Mouse (Mus musculus): ENCODE measurements around the gene Blcap. TPM values are rescaled to one million over a fixed set of nuclear protein-coding genes. Genes with fewer than 3 reads are reported as not detected.
A peak's percentile ranks its signal among the peaks of the same experiment; 100 is the strongest.
"Not testable (repeated sequence)": the region's sequence is repeated elsewhere in the genome, so short reads cannot be mapped to it uniquely, and the experiment has no call there.

The Blcap gene
- polyA plus RNA-seq, 1 experiment, result 35.0 TPM

DNA sequence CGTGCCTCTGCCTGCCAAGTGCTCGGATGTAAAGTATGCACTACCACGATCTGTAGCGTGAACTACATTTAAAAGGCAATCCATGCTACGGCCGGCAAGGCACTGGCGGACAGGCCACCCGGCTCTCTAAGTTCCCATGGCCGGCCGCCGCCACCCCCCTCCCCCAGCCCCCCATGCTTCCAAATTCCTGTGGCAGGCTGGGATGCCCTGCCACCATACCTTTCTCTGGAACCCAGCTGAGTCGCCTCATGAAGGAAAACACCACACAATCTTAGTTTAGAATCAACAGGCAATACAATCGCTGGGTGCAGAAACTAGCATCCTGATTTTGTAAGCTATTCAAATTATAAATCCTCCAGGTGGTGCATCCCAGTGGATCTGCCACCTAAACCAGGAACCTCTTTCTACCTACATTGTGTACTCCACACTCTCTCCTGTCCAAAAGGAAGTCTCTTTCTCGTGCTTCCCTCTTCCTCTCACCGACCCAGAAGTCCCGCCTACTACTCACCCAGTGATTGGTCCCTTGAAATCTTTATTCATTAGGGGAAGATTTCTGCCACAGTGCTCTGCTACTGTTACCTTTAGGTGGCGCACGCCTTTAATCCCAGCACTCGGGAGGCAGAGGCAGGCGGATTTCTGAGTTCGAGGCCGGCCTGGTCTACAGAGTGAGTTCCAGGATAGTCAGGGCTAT is 25.9 kb upstream of the Blcap start:
- no peak overlapping the region for H3K27ac ChIP-seq (ENCODE audit: control insufficient read depth, insufficient read depth, low read depth, low read length)
- no peak overlapping the region for H3K4me3 ChIP-seq (ENCODE audit: control insufficient read depth, low read depth, low read length)
- H3K27me3 ChIP-seq (ENCODE audit: control insufficient read depth, insufficient read depth, low read length), result no peaks in the 10 kb centered on the region
- H3K4me1 ChIP-seq (ENCODE audit: control insufficient read depth, insufficient read depth, low read length), result peaks cover 4% of the 10 kb centered on the region
- no peaks in the 10 kb centered on the region for H3K36me3 ChIP-seq (ENCODE audit: control insufficient read depth, insufficient read depth, low read length)
- TF ChIP-seq POLR2A (IDR thresholded peaks at IDR 0.05; ENCODE audit: control insufficient read depth, low read depth, low read length) (no peak), CTCF (IDR thresholded peaks at IDR 0.05; ENCODE audit: control insufficient read depth, insufficient read depth, insufficient replicate concordance, low read depth, low read length) (no peak)

DNA sequence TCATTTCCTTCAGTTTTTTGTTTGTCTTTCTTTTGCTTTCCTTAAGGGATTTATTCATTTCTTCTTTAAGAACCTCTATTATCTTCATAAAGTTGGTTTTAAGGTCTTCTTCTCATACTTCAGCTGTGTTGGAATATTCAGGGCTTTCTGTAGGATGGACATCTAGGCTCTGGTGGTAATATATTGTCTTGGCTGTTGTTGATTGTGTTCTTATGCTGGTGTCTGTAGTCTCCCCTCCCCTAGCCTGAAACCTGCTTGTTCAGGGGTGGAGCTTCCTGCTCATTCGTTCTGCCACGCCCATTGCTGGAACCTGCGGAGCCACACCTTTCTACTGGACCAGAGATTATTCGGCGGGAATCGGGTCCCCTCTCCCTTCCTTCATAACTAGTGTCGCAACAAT is 14.3 kb upstream of the Blcap start:
- not testable (repeated sequence) for H3K27ac ChIP-seq (ENCODE audit: control insufficient read depth, insufficient read depth, low read depth, low read length); H3K27me3 ChIP-seq (ENCODE audit: control insufficient read depth, insufficient read depth, low read length); H3K36me3 ChIP-seq (ENCODE audit: control insufficient read depth, insufficient read depth, low read length); H3K4me1 ChIP-seq (ENCODE audit: control insufficient read depth, insufficient read depth, low read length); H3K4me3 ChIP-seq (ENCODE audit: control insufficient read depth, low read depth, low read length)

DNA sequence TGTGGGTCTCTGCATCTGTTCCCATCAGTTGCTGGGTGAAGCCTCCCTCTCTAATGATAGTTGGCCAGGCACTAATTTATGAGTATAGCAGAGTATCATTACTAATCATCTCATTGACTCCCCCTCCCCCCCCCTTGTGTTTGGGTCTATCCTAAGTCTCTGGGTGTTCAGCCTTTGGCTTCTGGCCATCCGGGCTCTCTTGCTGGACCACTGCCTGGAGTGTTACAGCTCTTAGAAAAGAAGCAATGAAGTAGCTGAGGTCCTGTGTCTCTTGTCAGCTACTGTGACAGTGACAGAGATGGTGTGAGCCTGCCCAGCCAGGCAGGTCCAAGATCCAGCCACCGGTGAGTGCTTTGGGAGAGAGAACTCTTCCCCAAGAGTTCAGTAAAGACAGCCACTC is 1.7 kb upstream of the Blcap start:
- Histone ChIP-seq H3K4me3 (ENCODE audit: control insufficient read depth, low read depth, low read length) (no peak overlapping the region), H3K36me3 (ENCODE audit: control insufficient read depth, insufficient read depth, low read length) (no peaks in the 10 kb centered on the region), H3K27ac (ENCODE audit: control insufficient read depth, insufficient read depth, low read depth, low read length) (no peak overlapping the region), H3K27me3 (ENCODE audit: control insufficient read depth, insufficient read depth, low read length) (no peaks in the 10 kb centered on the region), H3K4me1 (ENCODE audit: control insufficient read depth, insufficient read depth, low read length) (no peaks in the 10 kb centered on the region)
- no peak for TF ChIP-seq POLR2A (IDR thresholded peaks at IDR 0.05; ENCODE audit: control insufficient read depth, low read depth, low read length)
- TF ChIP-seq CTCF (IDR thresholded peaks at IDR 0.05; ENCODE audit: control insufficient read depth, insufficient read depth, insufficient replicate concordance, low read depth, low read length), result no peak

DNA sequence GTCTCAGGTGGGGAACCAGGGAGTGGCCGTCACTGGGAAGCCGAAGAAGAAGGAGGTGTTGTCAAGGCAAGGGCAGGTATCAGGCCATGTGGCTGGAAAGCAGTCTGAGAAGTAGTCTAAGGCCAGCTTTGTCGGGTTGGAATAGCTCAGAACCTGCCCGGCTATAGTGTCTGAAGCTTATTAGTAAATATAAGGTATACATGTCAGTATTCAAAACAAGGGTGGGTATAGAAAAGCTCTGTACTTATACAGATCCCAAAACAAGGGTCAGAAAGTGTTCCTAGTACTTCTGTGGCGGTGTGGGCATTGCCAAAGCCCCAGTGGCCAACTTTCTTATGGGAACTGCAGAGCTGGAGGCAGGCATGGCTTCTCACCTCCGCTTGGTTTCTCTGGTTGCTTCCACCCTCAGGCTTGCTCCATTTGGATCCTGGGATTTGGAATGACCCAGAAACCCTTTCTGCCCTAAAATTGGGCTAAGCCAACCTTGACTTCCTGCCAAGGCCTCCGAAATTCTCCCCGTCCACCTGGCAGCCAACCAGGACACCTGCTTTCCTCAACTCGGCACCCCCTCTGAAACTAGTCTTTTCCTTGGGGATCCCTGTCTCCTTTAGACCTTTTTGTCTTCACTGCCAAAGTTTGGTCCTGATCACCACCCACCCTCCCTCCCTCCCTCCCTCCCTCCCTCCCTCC is 1.1 kb downstream of the Blcap start:
- H3K4me3 ChIP-seq (ENCODE audit: control insufficient read depth, low read depth, low read length), result no peak overlapping the region
- H3K4me1 ChIP-seq (ENCODE audit: control insufficient read depth, insufficient read depth, low read length), result peaks cover 10% of the 10 kb centered on the region
- H3K27me3 ChIP-seq (ENCODE audit: control insufficient read depth, insufficient read depth, low read length), result no peaks in the 10 kb centered on the region
- no peak overlapping the region for H3K27ac ChIP-seq (ENCODE audit: control insufficient read depth, insufficient read depth, low read depth, low read length)
- no peak for TF ChIP-seq CTCF (IDR thresholded peaks at IDR 0.05; ENCODE audit: control insufficient read depth, insufficient read depth, insufficient replicate concordance, low read depth, low read length)
- TF ChIP-seq POLR2A (IDR thresholded peaks at IDR 0.05; ENCODE audit: control insufficient read depth, low read depth, low read length), result no peak
- H3K36me3 ChIP-seq (ENCODE audit: control insufficient read depth, insufficient read depth, low read length), result no peaks in the 10 kb centered on the region

DNA sequence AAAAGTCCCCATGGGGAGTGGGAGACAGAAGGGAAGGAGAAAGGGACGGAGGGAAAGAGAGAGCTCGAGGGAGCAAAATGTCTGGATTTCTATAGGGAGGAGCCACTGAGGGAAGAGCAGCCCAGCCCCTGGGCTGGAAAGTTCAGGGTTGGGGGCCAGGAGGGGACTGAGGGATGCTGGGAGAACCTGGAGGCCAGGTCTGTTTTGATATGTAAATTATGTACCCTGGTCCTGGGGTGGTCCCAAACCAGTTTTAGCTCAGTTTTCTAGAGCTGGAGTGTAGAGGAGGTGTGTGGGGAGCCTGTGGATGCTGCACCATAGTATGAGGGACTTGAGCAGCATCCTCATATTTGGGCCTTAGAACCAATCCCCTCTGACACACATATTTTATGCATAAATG is 2.2 kb downstream of the Blcap start:
- Histone ChIP-seq H3K27ac (ENCODE audit: control insufficient read depth, insufficient read depth, low read depth, low read length) (no peak overlapping the region), H3K4me1 (ENCODE audit: control insufficient read depth, insufficient read depth, low read length) (peaks cover 10% of the 10 kb centered on the region), H3K4me3 (ENCODE audit: control insufficient read depth, low read depth, low read length) (no peak overlapping the region), H3K27me3 (ENCODE audit: control insufficient read depth, insufficient read depth, low read length) (no peaks in the 10 kb centered on the region), H3K36me3 (ENCODE audit: control insufficient read depth, insufficient read depth, low read length) (no peaks in the 10 kb centered on the region)
- TF ChIP-seq CTCF (IDR thresholded peaks at IDR 0.05; ENCODE audit: control insufficient read depth, insufficient read depth, insufficient replicate concordance, low read depth, low read length) (no peak), POLR2A (IDR thresholded peaks at IDR 0.05; ENCODE audit: control insufficient read depth, low read depth, low read length) (no peak)

- Histone ChIP-seq H3K4me3 (ENCODE audit: control insufficient read depth, low read depth, low read length) (peak overlapping the region; percentile 97), H3K27me3 (ENCODE audit: control insufficient read depth, insufficient read depth, low read length) (no peaks in the 10 kb centered on the region), H3K36me3 (ENCODE audit: control insufficient read depth, insufficient read depth, low read length) (no peaks in the 10 kb centered on the region), H3K4me1 (ENCODE audit: control insufficient read depth, insufficient read depth, low read length) (peaks cover 10% of the 10 kb centered on the region), H3K27ac (ENCODE audit: control insufficient read depth, insufficient read depth, low read depth, low read length) (peak overlapping the region; percentile 98)
- TF ChIP-seq CTCF (IDR thresholded peaks at IDR 0.05; ENCODE audit: control insufficient read depth, insufficient read depth, insufficient replicate concordance, low read depth, low read length) (no peak), POLR2A (IDR thresholded peaks at IDR 0.05; ENCODE audit: control insufficient read depth, low read depth, low read length) (no peak; the same call in 1 of the 2 replicates)
Observed at GRCm38 (mm10) chr2:157567235-157567961, 3.7 kb downstream of the Blcap start.

DNA sequence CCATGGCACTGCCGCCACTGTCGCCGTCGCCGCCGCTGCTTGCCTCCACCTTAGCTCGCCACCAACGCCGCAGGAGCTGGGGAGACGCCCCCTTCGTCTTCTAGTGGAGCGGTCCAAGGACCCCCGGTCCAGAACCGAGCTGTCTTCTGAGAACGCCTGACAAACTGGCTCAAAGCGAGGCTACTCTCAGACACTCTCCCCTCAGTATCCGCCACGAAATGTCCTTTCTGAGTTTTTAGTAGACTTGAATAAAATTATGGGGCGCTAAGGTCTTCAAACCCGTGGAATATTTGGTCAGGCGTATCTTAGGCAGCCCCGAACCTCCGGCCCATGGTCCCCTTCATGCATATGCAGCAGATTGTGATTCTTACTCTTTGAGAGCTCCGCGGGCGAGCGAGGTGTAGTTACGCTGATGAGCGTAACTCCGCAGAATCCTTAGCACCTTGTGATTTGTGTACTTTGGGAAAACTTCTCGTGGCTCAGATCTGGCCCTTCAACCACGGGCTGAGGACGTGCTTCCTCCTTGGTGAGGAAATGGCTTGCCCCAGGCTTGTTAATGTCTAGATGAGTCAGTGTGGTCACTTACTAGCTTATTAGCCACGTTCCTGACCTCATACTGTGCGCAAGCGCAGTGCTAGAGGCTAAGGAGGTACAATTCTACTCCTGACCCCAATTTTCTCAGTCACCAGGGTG is 4.7 kb downstream of the Blcap start:
- Histone ChIP-seq H3K27me3 (ENCODE audit: control insufficient read depth, insufficient read depth, low read length) (no peaks in the 10 kb centered on the region), H3K36me3 (ENCODE audit: control insufficient read depth, insufficient read depth, low read length) (no peaks in the 10 kb centered on the region), H3K4me3 (ENCODE audit: control insufficient read depth, low read depth, low read length) (peak overlapping the region; percentile 97), H3K27ac (ENCODE audit: control insufficient read depth, insufficient read depth, low read depth, low read length) (peak overlapping the region; percentile 98), H3K4me1 (ENCODE audit: control insufficient read depth, insufficient read depth, low read length) (peaks cover 13% of the 10 kb centered on the region)
- TF ChIP-seq CTCF (IDR thresholded peaks at IDR 0.05; ENCODE audit: control insufficient read depth, insufficient read depth, insufficient replicate concordance, low read depth, low read length) (peak; percentile 10; the same call in 1 of the 2 replicates), POLR2A (IDR thresholded peaks at IDR 0.05; ENCODE audit: control insufficient read depth, low read depth, low read length) (peak; percentile 80)

All from testis, adult 2 months (tissue).